Mouse (Mus musculus) myocyte (in vitro differentiated cells): ENCODE measurements around the gene Smyd3.

Experiments
- E2F4 ChIP-seq: IDR thresholded peaks from one replicate; pipeline ENCODE4 v1.6.1; 2011; ENCODE audit warnings: mild to moderate bottlenecking, control low read depth, moderate library complexity; ENCODE audit not compliant: insufficient read depth
- MAX ChIP-seq: IDR thresholded peaks from one replicate; pipeline ENCODE4 v1.6.1; 2011; ENCODE audit warnings: low read depth, mild to moderate bottlenecking, control low read depth
- MYOD1 ChIP-seq, 3 experiments: IDR thresholded peaks; one replicate each; pipeline ENCODE4 v1.6.1; 2011; ENCODE audit warnings: control low read depth in 2 of 3, low read depth in 2 of 3, mild to moderate bottlenecking in 2 of 3, moderate library complexity in 1 of 3; ENCODE audit not compliant: insufficient read length in 2 of 3, control insufficient read depth in 1 of 3
- MYOG ChIP-seq, 3 experiments: IDR thresholded peaks; one replicate each; pipeline ENCODE4 v1.6.1; 2011; ENCODE audit warnings: control low read depth in 2 of 3, low read depth in 2 of 3, mild to moderate bottlenecking in 2 of 3; ENCODE audit not compliant: insufficient read length in 2 of 3, control insufficient read depth in 1 of 3, insufficient read depth in 1 of 3
- POLR2A ChIP-seq: IDR thresholded peaks from one replicate; pipeline ENCODE4 v1.6.1; 2011; ENCODE audit warnings: low read depth, mild to moderate bottlenecking, control low read depth, moderate library complexity; ENCODE audit not compliant: insufficient read length
- POLR2AphosphoS2 ChIP-seq: IDR thresholded peaks from one replicate; pipeline ENCODE4 v1.6.1; 2011; ENCODE audit warnings: low read depth, control low read depth; ENCODE audit not compliant: insufficient read length
- TCF12 ChIP-seq: IDR thresholded peaks from one replicate; pipeline ENCODE4 v1.6.1; 2011; ENCODE audit warnings: mild to moderate bottlenecking, control low read depth; ENCODE audit not compliant: poor library complexity, insufficient read depth, severe bottlenecking

GRCm38 (mm10) chr1:179054385-179055116 is 463.3 kb downstream of the Smyd3 start:
- TF ChIP-seq POLR2A (no peak), POLR2AphosphoS2 (no peak), MYOG (IDR thresholded peaks at IDR 0.05; ENCODE audit: control insufficient read depth in 1 of 3, insufficient read depth in 1 of 3, insufficient read length in 2 of 3, low read depth in 2 of 3) (peak in 2 of 3 experiments; percentile 50 to 57), TCF12 (no peak), E2F4 (no peak), MAX (no peak), MYOD1 (IDR thresholded peaks at IDR 0.05; ENCODE audit: control insufficient read depth in 1 of 3, insufficient read length in 2 of 3, low read depth in 2 of 3) (peak; percentile 35 to 75 (median 71))
